Mouse (Mus musculus) left cerebral cortex, adult 11 months (tissue): ENCODE results near the gene Siva1.
A peak's percentile ranks its signal among the peaks of the same experiment; 100 is the strongest.

Source experiments
- DNase-seq: peaks from one replicate; pipeline ENCODE4 v3.0.0; 2022; ENCODE audit warnings: low spot score

The Siva1 gene

GRCm38 (mm10) chr12:112623742-112624141, 20.7 kb upstream of the Siva1 start:
- DNase-seq = no peak

GRCm38 (mm10) chr12:112625700-112626099, 18.8 kb upstream of the Siva1 start:
- no peak for DNase-seq

GRCm38 (mm10) chr12:112626455-112626854, 18.0 kb upstream of the Siva1 start:
- DNase-seq = no peak

DNA sequence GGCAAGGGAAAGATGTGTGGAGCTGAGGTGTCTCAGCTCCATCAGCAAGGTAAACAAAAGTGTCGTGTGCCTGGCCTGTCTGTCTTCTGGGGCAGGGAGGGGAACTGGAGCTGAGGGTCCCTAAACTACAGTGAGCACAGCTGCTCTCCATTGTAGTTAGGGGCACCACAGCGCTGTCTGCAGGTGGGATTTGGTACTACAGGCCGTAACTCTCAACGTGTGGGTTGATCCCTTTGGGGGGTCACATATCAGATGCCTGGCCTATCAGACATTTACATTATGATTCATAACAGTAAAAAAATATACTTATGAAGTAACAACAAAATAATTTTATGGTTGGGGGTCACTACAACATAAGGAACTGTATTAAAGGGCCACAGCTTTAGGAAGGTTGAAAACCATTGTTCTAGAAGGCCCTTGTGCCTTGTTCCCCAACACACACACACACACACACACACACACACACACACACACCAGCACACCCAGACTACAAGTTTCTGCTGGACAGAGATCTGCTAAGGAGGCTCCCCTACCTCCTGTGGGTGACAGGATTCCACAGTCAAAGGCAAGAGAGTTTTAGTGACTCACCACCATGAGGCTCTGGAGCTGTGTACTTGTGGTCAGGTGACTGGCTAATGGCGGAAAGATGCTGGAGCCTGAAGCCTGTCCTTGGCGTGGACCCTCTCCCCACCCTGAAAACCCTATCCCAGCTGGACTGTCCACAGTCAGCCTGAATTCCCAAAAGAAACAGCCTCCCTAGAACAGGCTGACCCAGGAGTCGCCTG, 17.2 kb upstream of the Siva1 start:
- no peak for DNase-seq

DNA sequence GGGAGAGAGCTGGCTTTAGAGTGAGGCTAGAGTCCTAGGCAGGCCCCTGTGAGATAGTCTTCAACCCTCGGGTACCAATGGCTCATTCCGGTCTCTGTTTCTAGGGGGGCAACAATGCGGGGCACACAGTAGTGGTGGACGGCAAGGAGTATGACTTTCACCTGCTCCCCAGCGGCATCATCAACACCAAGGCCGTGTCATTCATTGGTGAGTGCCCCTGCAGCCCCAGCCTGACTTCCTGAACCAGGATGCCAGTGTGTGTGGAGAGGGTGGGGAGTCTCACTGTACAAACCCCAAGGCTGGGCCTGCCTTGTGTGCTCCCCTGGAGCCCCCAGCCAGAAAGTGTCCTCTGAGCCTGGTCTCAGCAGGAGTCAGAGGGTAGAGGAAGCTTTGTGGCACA, 16.3 kb upstream of the Siva1 start:
- DNase-seq = no peak

DNA sequence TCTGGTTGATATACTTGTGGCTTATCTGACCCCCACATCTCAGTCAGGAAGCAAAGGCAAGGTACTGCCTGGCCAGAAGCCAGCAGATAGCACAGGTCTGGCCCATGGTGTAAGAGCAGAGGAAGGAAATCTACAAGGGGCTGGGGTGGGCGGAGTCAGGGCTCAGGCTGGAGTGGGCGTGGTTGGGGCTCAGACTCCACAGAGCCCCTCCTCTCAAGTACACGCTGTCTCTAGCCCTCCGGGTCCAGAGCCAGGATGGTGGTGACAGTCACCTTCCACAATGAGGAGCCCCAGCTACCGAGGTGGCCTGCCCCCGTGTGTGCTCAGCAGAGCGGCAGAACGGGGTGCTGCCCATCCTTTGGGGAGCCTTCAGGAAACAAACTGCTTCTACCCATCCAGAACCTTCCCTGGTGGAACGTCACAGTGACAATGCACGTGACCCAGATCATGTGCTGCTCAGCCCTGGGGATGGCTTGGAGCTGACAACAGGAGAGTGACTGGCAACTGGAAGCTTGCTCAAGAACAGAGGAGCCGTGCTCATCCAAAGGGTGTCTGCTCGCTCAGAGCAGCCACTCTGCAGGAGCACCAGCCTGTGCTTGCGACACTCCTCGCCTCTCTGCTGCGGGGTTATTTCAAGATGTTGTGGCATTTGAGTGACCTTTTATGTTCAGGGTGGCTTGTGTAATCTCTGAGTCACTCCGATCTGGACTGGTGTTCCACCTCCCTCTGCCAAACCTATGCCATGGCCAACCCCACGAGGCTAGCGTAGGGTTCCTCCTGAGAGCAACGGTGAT, 15.4 kb upstream of the Siva1 start:
- no peak for DNase-seq

DNA sequence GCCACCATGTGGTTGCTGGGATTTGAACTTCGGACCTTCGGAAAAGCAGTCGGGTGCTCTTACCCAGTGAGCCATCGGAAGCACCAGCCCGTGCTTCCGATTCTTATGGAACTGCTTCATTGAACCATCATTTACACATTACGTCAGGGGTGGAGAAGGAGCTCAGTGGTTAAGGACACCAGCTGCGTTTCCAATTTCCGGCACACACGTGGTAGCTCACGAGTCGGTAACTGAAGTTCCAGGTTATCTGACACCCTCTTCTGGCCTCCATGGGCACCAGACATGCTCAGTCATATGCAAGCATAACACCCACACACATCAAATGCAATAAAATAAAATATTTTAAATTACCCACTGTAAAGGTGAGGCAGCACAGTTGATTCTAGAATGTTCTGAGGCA, 14.4 kb upstream of the Siva1 start:
- DNase-seq = no peak

DNA sequence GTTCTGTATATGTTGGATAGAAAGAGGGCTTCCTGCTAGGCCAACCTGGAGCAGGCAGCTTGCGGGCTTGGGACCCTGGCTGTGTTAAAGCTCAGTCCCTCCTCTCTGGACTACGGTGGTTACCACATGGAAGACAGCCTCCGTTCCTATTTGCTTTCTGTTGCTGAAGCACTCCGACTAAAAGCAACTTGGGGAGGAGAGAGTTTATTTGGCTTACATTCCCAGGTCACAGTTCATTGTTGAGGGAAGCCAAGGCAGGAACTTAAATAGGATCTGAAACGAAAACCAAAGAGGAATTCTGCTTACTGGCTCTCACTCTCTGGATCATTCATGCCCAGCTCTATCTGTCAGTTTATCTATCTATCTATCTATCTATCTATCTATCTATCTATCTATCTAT, 13.7 kb upstream of the Siva1 start:
- DNase-seq = no peak

GRCm38 (mm10) chr12:112631472-112631871, 13.0 kb upstream of the Siva1 start:
- DNase-seq = no peak

DNA sequence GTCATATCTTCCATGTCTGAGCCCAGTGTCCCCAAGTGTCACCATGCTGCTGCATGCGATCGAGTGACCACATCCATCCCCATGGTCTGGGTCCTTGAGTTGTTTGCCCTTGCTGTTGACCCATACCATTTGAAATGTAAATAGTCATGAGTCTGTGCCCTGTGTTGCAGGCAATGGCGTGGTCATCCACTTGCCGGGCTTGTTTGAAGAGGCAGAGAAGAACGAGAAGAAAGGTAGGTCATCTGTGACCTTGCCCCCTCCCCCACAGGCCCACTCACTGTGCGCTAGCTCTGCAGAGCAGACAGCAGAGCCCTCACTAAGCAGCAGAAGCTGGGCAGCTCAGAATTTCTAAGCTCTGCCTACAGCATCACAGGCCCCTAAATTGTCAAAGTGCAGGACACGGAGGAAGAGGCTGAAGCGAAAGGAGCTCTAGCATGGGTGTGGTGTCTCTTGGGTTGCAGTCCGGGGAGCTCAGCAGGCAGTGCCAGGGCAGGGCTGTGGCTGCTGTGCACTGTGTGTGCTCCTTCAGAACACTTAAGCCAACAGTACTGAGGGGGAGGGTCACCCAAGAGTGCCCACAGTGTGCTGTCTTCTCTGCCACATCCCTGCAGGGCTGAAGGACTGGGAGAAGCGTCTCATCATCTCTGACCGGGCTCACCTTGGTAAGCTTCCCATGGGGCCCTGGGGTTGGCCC, 12.2 kb upstream of the Siva1 start:
- DNase-seq = no peak

- DNase-seq = no peak
Observed at GRCm38 (mm10) chr12:112632907-112633306, 11.6 kb upstream of the Siva1 start.

DNA sequence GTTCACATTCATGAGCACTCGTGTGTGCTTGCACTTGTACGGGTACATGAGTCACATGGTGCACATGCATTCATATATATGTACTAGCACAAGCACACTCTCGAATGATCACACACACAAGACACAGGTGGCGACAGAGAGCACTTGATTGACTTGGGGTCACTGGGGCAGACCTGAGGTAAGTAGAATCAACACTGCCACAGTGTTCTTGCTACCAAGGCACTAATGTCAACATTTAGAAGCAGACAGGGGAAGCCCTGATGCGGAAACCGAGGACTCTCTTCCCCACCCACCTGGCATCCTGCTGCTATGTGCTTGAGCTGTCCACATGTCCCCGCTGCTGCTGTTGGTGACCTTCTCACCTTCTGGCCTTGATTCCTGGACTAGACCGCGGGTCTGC, 10.8 kb upstream of the Siva1 start:
- DNase-seq = no peak

GRCm38 (mm10) chr12:112639526-112639925, 5.0 kb upstream of the Siva1 start:
- no peak for DNase-seq

DNA sequence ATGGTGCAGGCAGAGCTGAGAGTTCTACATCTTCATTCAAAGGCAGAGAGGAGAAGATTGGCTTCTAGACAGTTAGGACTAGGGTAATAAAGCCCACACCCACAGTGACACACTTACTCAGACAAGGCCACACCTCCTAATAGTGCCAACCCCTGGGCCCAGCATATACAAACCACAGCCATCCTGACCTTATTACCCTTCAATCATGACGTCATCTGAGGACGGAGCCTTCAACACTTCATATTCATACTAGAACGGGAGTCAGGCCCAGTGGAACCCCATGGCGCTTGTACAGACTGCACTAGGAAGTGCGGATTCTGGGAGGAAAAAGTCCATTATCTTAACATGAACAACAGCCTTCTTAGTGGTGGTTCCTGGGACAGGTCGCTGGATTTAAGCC, 1.4 kb upstream of the Siva1 start:
- no peak for DNase-seq

DNA sequence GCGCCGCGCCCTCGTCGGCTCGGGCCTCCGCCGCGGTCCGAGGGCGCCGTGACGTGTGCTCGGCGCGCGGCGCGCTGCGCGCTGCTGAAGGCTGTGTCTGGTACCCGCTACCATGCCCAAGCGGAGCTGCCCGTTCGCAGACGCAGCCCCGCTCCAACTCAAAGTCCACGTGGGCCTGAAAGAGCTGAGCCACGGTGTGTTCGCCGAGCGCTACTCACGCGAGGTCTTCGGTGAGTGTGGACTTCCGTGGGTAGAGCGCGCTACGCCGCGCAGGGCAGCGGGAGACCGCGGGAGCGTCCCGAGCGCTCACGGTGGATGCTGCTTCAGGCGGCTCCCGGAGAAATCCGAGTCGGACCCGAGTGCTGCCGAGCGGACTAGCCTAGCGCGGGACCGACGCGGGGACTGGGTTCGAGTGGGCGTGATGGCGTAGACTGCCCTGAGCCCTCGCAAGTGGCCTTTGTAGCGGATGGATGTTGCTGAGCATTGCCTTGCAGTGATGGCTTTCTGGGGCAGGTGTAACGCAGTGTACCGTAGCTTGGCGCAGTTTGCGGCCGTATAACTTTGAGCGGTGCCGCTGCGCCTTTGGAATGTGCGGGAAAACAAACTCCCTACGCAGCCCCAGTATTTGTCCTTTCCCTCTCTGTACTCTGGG, 502 bp downstream of the Siva1 start:
- DNase-seq = no peak

- DNase-seq = no peak
Observed at GRCm38 (mm10) chr12:112646139-112646538, 1.7 kb downstream of the Siva1 start.

DNA sequence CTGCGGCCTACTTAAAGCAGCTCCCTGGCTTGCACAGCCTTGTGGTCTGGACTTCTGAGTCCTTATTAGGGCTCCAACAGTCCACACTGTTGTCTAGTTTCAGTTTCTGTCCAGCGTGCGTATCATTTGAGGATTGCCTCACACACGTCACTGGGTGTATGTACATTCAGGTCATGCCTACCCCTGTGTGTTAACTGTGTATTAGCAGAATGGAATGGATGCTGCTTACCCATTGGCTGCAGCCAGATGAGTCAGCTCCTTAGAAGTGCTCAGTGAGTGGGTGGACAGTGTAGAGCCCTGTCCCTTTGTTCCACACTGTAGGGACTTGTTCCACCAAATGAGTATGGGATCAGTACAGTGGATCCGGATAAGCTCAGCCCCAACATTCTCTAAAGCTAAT, 3.6 kb downstream of the Siva1 start:
- DNase-seq = no peak

DNA sequence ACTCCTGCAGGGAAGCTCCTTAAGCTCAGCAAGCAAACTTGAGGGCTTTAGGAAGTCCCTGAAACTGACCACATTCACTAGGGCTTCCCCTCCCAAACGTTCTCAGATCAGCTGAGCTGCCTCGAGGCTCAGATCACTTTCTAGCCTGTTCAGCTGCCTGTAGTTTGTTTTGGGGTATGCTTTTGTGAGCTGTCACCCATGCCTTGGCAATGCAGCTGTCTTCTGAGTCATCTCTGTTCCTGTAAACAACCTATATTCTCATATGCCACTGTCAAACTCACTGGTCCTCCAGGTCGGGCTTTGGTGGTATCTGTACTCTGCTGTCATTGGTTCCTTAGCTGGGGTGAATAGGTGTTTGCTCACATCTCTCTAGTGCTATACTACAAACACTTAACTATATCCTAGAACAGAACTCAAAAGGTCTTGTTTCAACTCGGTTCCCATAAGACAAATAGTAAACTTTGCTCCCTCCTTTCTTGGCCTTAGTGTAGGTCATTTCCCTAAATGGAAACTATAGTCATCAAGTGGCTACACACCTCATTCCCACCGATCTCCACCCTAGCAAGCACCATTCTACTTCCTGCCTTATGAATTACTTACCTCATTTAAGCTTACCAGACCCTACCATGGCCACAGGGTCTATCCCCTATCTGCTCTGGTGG, 7.4 kb downstream of the Siva1 start:
- DNase-seq = no peak

DNA sequence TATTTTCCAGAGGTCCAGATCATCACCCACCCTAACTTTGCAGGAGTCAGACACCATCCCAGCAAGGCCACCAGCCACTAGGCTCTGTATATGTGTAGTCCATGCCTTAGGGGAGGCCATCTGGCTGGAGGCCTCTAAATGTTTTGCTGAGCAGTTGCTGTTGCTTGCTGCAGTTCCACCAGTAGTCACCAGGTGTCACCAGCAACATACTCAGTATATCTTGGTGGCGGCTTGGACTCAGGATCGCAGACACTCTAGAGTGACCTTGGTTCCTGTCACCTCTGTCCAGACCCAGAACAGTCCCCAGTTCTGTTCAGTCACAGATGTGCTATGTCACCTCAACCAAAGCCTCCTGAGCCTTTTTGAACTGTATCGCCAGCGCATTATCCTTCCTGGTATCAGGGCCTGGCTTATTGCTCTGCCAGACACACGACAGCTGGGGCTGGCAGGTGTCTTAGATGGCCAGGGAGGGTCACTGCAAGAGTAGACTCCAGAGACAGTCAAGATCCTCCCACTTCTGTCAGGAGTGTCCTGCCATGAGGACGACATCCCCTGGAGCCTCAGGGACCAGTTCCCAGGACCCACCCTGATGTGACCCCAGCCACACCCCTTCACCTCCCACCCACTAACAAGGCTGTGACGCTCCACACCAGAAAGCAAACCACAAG, 8.8 kb downstream of the Siva1 start:
- DNase-seq = peak; percentile 72

DNA sequence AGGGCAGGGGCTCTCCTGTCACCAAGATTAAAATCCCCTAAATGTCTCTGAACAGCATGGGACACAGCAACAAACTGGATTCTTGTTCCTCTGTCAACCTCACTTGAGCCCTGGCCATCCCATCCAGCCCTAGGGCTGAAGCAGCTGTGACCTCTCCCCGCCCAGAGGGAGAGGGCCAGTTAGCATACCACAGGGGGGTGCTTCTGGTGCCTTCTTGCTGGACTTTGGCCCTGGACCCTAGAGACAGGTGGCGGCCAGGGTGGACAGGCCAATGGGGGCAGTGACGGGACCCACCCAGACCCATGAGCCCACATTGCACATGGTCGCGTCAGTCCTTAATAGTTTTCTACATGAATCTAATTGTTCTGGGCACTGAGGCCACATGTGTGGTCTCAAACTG, 9.6 kb downstream of the Siva1 start:
- no peak for DNase-seq

- DNase-seq = no peak
Observed at GRCm38 (mm10) chr12:112658619-112659018, 14.1 kb downstream of the Siva1 start.
